Mouse (Mus musculus) myocyte (in vitro differentiated cells): ENCODE measurements at regions not wholly inside any gene's neighbourhood (a gene's known extent, or its start where the extent isn't known, plus 50 kb on each side); places are given as distances from the start of the nearest gene placed in this dataset.

Source experiments
- CEBPB ChIP-seq: IDR thresholded peaks from 2 replicates; pipeline ENCODE4 v1.6.1; 2011; ENCODE audit warnings: mild to moderate bottlenecking, moderate library complexity; ENCODE audit not compliant: poor library complexity, insufficient read depth, severe bottlenecking
- E2F4 ChIP-seq: IDR thresholded peaks from one replicate; pipeline ENCODE4 v1.6.1; 2011; ENCODE audit warnings: mild to moderate bottlenecking, control low read depth, moderate library complexity; ENCODE audit not compliant: insufficient read depth
- MAX ChIP-seq: IDR thresholded peaks from one replicate; pipeline ENCODE4 v1.6.1; 2011; ENCODE audit warnings: low read depth, mild to moderate bottlenecking, control low read depth
- MYOG ChIP-seq, 3 experiments: IDR thresholded peaks; one replicate each; pipeline ENCODE4 v1.6.1; 2011; ENCODE audit warnings: control low read depth in 2 of 3, low read depth in 2 of 3, mild to moderate bottlenecking in 2 of 3; ENCODE audit not compliant: insufficient read length in 2 of 3, control insufficient read depth in 1 of 3, insufficient read depth in 1 of 3
- POLR2A ChIP-seq: IDR thresholded peaks from one replicate; pipeline ENCODE4 v1.6.1; 2011; ENCODE audit warnings: low read depth, mild to moderate bottlenecking, control low read depth, moderate library complexity; ENCODE audit not compliant: insufficient read length
- POLR2AphosphoS2 ChIP-seq: IDR thresholded peaks from one replicate; pipeline ENCODE4 v1.6.1; 2011; ENCODE audit warnings: low read depth, control low read depth; ENCODE audit not compliant: insufficient read length
- TCF12 ChIP-seq: IDR thresholded peaks from one replicate; pipeline ENCODE4 v1.6.1; 2011; ENCODE audit warnings: mild to moderate bottlenecking, control low read depth; ENCODE audit not compliant: poor library complexity, insufficient read depth, severe bottlenecking
- TCF3 ChIP-seq: IDR thresholded peaks from one replicate; pipeline ENCODE4 v1.6.1; 2011; ENCODE audit warnings: low read depth, control low read depth; ENCODE audit not compliant: insufficient read length
- USF1 ChIP-seq: IDR thresholded peaks from one replicate; pipeline ENCODE4 v1.6.1; 2011; ENCODE audit warnings: low read depth, mild to moderate bottlenecking, control low read depth, moderate library complexity

DNA sequence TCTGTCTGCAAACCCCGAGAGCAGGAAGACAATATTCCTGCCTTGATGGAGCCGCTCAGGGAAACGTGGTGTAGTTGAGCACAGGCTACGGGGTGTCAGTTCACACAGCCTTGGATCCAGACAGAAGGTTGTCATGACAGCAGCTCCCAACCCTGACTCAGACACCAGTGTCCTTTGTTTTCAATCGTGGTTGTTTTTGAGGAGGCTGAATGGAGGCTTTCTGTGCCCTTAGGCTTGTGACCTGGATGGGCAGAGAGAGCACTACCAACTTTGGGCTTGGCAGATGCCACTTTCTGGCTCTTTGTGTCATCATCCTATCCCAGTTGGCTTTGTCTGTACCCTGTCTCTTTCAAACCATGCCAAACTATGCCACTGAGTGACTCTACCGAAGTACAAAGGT lies 57.8 kb upstream of the Zfp706 start:
- TF ChIP-seq E2F4 = no peak
- TF ChIP-seq USF1 = no peak
- TF ChIP-seq TCF12 = no peak
- no peak for TF ChIP-seq POLR2AphosphoS2
- TF ChIP-seq POLR2A = no peak
- TF ChIP-seq MAX = no peak
- TF ChIP-seq CEBPB = no peak
- no peak for TF ChIP-seq MYOG (IDR thresholded peaks at IDR 0.05; ENCODE audit: control insufficient read depth in 1 of 3, insufficient read depth in 1 of 3, insufficient read length in 2 of 3, low read depth in 2 of 3)
- TF ChIP-seq TCF3 = no peak
